Mouse (Mus musculus) midbrain, postnatal 0 days (tissue): ENCODE data around the gene Mpzl1. TPM values are rescaled to one million over a fixed set of nuclear protein-coding genes. Genes with fewer than 3 reads are reported as not detected.

Source experiments
- ATAC-seq: fragments of 200-750 bp; cut with Nextera tagmentation; 2 replicates; pipeline ENCODE4 v1.8.0; 2017; ENCODE audit warnings: moderate number of reproducible peaks, mild to moderate bottlenecking, moderate TSS enrichment, moderate library complexity; ENCODE audit not compliant: low FRiP score
- DNase-seq: peaks from one replicate; pipeline ENCODE4 v3.0.0-alpha.2; 2015; ENCODE audit warnings: low spot score
- H3K27ac ChIP-seq: fragments of 300-500 bp; sonication (generic); 2 replicates; pipeline ENCODE4 v1.5.1; 2014; ENCODE audit warnings: low read depth, mild to moderate bottlenecking, low read length, mixed read lengths
- H3K27me3 ChIP-seq: fragments of 300-500 bp; sonication (generic); 2 replicates; pipeline ENCODE4 v1.6.1; 2014; ENCODE audit warnings: low read length, control low read depth, mixed read lengths; ENCODE audit not compliant: insufficient read depth
- H3K36me3 ChIP-seq: fragments of 300-500 bp; sonication (generic); 2 replicates; pipeline ENCODE4 v1.6.1; 2014; ENCODE audit warnings: low read length, control low read depth, mixed read lengths; ENCODE audit not compliant: insufficient read depth
- H3K4me1 ChIP-seq: fragments of 300-500 bp; sonication (generic); 2 replicates; pipeline ENCODE4 v1.6.1; 2014; ENCODE audit warnings: mild to moderate bottlenecking, control low read depth, antibody characterized with exemption, low read length, mixed read lengths; ENCODE audit not compliant: insufficient read depth
- H3K4me2 ChIP-seq: fragments of 300-500 bp; sonication (generic); 2 replicates; pipeline ENCODE4 v1.6.1; 2014; ENCODE audit warnings: low read depth, mild to moderate bottlenecking, low read length, mixed read lengths; ENCODE audit not compliant: poor library complexity, severe bottlenecking
- H3K4me3 ChIP-seq: fragments of 300-500 bp; sonication (generic); 2 replicates; pipeline ENCODE4 v1.5.1; 2014; ENCODE audit warnings: low read depth, mild to moderate bottlenecking, low read length, moderate library complexity
- H3K9ac ChIP-seq: fragments of 300-500 bp; sonication (generic); replicated peaks from 2 replicates; pipeline ENCODE4 v1.6.1; 2014; ENCODE audit warnings: mild to moderate bottlenecking, low read length, moderate library complexity, mixed read lengths; ENCODE audit not compliant: poor library complexity, severe bottlenecking
- H3K9me3 ChIP-seq: fragments of 300-500 bp; sonication (generic); 2 replicates; pipeline ENCODE4 v1.6.1; 2016; ENCODE audit warnings: low read length, control low read depth
- CTCF ChIP-seq: IDR thresholded peaks from 2 replicates; pipeline ENCODE4 v1.5.1; 2016; ENCODE audit warnings: antibody characterized with exemption, mild to moderate bottlenecking
- WGBS: fragments of 180-500 bp; shearing (Covaris S2); extraction: QIAGEN DNeasy Blood & Tissue Kit; methylation state at CpG from one replicate; pipeline ENCODE4 v1.1.7; 2014; 5-methylcytosine and 5-hydroxymethylcytosine counted together
- polyA plus RNA-seq: library from polyadenylated mRNA; unstranded; fragments of >200 nt; fragmentation: Nextera tagmentation; extraction: Ambion mirVana; gene quantifications from 2 replicates; pipeline ENCODE4 v1.2.1, GENCODE M21; 2015
- total RNA-seq: library from RNA; depleted of rRNA; stranded (reverse); fragments of >200 nt; gene quantifications from 2 replicates; pipeline ENCODE4 v1.2.3, GENCODE M21; 2014

Mpzl1 gene
- total and polyA plus RNA-seq, 2 experiments from 2014 or later: 29.7 to 138 TPM

DNA sequence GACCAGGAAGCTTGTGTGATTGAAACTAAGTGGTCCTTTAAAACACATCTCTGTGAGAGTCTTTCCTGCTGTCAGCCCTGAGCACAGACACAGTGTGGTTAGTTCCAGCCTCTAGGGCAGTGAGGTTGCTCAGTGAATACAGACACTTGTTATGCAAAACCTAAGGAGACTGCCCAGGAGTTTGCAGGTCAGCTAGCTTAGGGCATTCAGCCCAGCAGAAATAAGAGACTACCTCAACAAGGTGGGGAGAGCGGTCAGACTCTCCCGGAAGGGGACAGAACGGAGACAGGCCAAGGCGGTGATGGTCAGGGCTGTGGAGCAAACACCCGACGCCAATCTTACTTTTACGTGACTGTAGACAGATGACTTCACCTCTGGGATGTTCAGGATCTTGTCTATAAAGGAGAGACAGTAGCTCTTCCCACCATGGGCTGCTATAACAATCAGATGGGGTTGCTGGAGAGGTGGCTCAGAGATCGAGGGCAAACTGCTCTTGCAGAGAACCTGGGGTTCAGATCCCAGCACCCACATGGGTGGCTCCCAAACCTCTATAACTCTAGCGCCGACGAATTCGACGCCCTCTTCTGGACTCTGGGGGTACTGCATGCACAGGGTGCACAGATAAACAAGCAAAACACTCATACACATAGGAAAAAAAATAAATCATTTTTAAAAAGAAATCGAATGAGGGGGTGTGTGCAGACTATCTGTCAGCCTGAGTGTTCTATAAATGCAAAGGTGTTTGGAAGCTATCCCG is 44.7 kb upstream of the Mpzl1 start:
- DNase-seq (no peak), ATAC-seq (no peak)
- H3K4me3 ChIP-seq: no peak overlapping the region
- no peak overlapping the region for H3K9ac ChIP-seq
- no peaks in the 10 kb centered on the region for H3K36me3 ChIP-seq
- H3K27me3 ChIP-seq: no peaks in the 10 kb centered on the region
- no peak overlapping the region for H3K4me2 ChIP-seq
- peak; percentile 47 for TF ChIP-seq CTCF
- 63% methylated on average over 15 of the region's 15 CpGs for WGBS
- H3K4me1 ChIP-seq: no peaks in the 10 kb centered on the region
- no peak overlapping the region for H3K27ac ChIP-seq
- no peaks in the 10 kb centered on the region for H3K9me3 ChIP-seq

DNA sequence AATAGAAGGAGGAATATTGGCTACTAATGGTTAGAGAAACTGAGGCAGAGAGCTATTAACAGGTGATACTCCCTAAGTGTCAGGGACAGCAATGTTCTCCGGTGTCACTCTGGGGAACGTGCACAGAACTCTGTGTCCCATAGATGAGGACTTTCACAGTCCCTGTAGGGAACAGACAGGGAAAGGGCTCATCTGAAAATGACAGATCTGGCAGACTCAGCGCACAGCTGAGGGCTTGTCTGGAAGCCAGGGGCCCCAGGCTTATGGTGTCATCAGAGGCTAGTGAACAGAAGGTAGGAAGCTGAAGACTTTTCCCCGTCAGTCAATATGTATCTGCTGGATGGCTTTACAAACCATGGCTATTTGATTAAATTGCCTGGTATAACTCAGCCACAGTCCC is 43.2 kb upstream of the Mpzl1 start:
- no peak for TF ChIP-seq CTCF
- no peaks in the 10 kb centered on the region for H3K36me3 ChIP-seq
- no peak overlapping the region for H3K9ac ChIP-seq
- ATAC-seq (no peak), DNase-seq (peak; percentile 18)
- no peak overlapping the region for H3K27ac ChIP-seq
- no peak overlapping the region for H3K4me3 ChIP-seq
- 55% methylated on average over 4 of the region's 4 CpGs for WGBS
- no peaks in the 10 kb centered on the region for H3K9me3 ChIP-seq
- no peaks in the 10 kb centered on the region for H3K4me1 ChIP-seq
- H3K27me3 ChIP-seq: no peaks in the 10 kb centered on the region
- H3K4me2 ChIP-seq: no peak overlapping the region

DNA sequence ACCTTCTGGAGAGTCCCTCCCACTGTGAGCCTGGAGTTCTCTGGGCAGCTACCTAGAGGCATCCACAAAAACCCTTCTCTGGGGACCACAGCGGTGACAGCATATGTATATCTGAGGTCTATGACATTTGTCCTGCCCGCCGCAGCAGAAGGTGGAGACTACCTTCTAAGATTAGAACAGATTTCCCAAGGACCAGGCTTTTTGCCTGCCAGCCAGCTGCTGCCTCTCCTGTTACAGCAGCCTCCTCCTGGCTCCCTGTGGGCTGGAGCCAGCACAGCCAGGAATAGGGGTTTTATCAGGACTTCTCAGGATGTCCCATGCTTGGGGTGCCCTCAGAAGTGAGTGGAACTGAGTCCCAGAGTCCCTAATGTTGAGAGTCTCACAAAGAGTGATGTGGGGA is 42.7 kb upstream of the Mpzl1 start:
- WGBS: 75% methylated on average over 3 of the region's 3 CpGs
- H3K4me1 ChIP-seq: no peaks in the 10 kb centered on the region
- H3K4me3 ChIP-seq: no peak overlapping the region
- no peaks in the 10 kb centered on the region for H3K27me3 ChIP-seq
- H3K36me3 ChIP-seq: no peaks in the 10 kb centered on the region
- DNase-seq: no peak
- no peak overlapping the region for H3K27ac ChIP-seq
- no peak for TF ChIP-seq CTCF
- ATAC-seq: no peak
- no peak overlapping the region for H3K9ac ChIP-seq
- no peak overlapping the region for H3K4me2 ChIP-seq
- no peaks in the 10 kb centered on the region for H3K9me3 ChIP-seq

DNA sequence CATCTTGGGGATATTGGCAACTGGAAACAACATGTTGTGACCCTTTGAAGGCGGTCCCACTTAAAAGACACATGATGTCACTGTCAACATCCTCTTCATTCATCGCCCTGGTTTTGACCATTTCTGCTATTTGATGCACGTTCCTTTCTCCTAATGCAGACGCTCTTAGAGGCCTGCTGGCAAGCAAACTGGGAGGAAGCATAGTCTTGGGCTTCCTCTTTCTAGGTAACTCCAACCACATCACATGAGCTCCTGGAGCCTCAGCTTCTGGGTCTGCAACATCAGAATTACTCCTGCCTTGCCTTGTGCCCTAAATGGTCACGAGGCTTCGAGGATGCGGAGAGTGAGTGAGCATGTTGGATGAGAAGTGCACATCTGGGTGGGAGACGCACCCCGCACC is 40.8 kb upstream of the Mpzl1 start:
- no peak for ATAC-seq
- Histone ChIP-seq H3K4me3 (no peak overlapping the region), H3K4me1 (no peaks in the 10 kb centered on the region), H3K27ac (no peak overlapping the region), H3K4me2 (no peak overlapping the region), H3K27me3 (no peaks in the 10 kb centered on the region), H3K9ac (no peak overlapping the region), H3K36me3 (no peaks in the 10 kb centered on the region), H3K9me3 (no peaks in the 10 kb centered on the region)
- 94% methylated on average over 9 of the region's 9 CpGs for WGBS
- DNase-seq: no peak
- no peak for TF ChIP-seq CTCF

DNA sequence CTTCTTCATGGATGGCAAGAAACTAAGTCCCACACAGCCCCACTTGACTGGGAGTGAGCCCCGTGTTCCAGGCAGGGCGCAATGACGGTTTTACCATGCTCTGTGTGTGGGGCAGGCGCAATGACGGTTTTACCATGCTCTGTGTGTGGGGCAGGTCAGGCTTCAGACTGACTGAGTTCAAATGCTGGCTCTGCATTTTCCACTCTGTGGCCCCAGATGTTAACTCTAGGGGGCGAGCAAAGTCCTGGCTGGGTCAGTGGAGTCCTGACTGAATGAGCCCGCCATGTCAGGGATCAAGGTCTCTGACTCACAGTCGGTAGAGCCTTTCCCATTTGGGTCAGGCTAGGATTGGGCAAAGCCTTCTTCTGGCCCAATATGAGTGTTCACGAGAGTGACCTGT is 38.0 kb upstream of the Mpzl1 start:
- ATAC-seq: no peak
- no peak for DNase-seq
- Histone ChIP-seq H3K36me3 (no peaks in the 10 kb centered on the region), H3K4me3 (no peak overlapping the region), H3K27me3 (no peaks in the 10 kb centered on the region), H3K27ac (no peak overlapping the region), H3K4me1 (no peaks in the 10 kb centered on the region), H3K4me2 (no peak overlapping the region), H3K9me3 (no peaks in the 10 kb centered on the region), H3K9ac (no peak overlapping the region)
- no peak for TF ChIP-seq CTCF
- WGBS: 73% methylated on average over 9 of the region's 9 CpGs

DNA sequence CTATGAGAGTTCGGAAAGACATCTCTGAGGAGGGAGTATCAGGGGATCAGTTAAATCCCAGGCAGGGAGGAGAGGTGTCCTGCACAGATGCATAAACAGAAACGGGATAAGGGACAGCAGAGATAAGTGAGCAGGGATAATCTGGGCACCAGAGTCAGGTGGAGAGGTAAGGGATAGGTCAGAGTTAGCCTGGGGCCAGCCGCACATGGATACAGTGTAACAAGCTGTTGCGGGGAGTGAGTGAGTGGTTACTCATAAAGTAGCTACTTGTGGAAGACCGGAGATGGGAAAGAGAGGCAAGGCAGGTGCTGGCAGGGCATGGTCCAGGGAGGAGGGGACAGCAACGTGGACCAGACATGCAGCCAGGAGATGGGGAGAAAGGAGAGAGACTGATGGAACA is 35.7 kb upstream of the Mpzl1 start:
- Histone ChIP-seq H3K4me2 (no peak overlapping the region), H3K27me3 (no peaks in the 10 kb centered on the region), H3K27ac (no peak overlapping the region), H3K4me1 (no peaks in the 10 kb centered on the region), H3K4me3 (no peak overlapping the region), H3K9ac (no peak overlapping the region), H3K9me3 (no peaks in the 10 kb centered on the region), H3K36me3 (no peaks in the 10 kb centered on the region)
- no peak for TF ChIP-seq CTCF
- WGBS: 80% methylated on average over 6 of the region's 6 CpGs
- no peak for ATAC-seq
- no peak for DNase-seq
